Mouse (Mus musculus) lung, adult 18-20 months (tissue): Measurements from ENCODE around the gene Ncbp1.

Source experiments
- DNase-seq, 2 experiments: peaks; one replicate each; pipeline ENCODE4 v3.0.0; 2022; ENCODE audit warnings: mixed read lengths in 2 of 2

Gene Ncbp1

GRCm38 (mm10) chr4:46221090-46221489, 82.7 kb downstream of the Ncbp1 start:
- DNase-seq, result no peak
